Mouse (Mus musculus): ENCODE data around the gene Olfr1442.
"Not testable (repeated sequence)": the region's sequence is repeated elsewhere in the genome, so short reads cannot be mapped to it uniquely, and the experiment has no call there.

Gene Olfr1442

DNA sequence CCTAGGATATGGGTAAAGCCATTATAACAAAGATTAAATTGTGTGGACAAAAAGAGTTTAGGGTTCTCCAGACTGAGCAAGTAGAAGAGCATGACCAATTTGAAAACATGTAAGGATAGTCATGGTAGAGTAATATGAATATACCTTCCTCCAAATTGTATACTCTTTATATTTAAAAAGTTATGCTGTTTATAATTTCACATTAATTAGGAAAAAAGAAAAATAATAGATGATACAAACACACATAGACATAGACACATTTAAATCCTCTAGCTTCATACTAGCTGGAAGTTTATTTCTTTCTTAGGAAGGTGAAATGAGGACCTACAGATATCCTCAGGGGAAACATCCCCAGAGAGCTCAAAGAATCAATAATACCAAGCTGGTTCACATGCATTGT lies at the start of gene Olfr1442:
Olfr1442 (plus strand) TSS at position 301 of the 400 bp plus-strand sequence.
- in situ Hi-C loops (cut with MboI, MseI) = no loop called here

DNA sequence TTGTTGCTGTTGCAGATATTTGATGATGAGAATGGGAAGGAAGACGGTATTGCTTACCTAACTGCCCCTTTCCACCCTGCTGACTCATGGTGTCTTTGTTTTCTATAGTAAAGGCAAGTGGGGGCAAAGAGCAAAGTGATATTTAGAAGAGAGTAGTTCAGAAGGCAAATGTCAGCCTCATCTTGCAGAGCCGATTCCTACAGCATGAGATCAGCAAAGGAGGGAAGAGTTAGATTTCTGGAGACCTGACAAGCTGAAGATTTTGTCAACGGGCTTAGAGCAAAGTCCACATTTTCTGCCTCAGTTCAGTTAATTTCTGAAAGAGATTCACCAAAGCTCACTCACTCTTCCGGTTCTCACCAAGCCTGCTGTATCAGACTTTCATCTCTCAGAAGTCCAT lies 37.1 kb upstream of the Olfr1442 start, which contains the start of gene Glyat:
Glyat (plus strand) TSS at position 133 of the 400 bp plus-strand sequence.
- in situ Hi-C loops (cut with MboI, MseI) = no loop called here

- in situ Hi-C loops (cut with MboI, MseI) = no loop called here
Observed at GRCm38 (mm10) chr19:12634259-12634658, 36.0 kb upstream of the Olfr1442 start.

GRCm38 (mm10) chr19:12634963-12635362 lies 35.3 kb upstream of the Olfr1442 start:
- in situ Hi-C loops (cut with MboI, MseI) = no loop called here

DNA sequence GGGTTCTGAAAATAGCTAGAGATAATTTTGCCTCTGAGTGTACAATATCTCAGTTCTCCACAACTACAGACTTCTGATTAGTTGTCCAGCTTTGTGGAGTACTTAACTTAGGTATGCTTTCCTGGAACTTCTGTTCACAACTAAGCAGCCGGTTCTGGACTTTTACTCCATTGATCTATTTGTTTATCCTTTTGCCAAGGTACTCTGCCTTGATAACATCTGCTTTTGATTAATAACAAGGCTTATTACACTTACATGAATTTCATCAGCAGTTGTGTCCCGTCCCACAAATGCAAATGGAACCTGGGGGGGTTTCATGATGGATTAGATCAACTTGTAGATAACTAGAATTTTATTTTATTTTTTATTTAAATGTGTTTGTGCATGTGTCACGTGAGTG lies 33.4 kb upstream of the Olfr1442 start:
- in situ Hi-C loops (cut with MboI, MseI) = no loop called here

GRCm38 (mm10) chr19:12638049-12638448 lies 32.2 kb upstream of the Olfr1442 start:
- in situ Hi-C loops (cut with MboI, MseI) = no loop called here

GRCm38 (mm10) chr19:12649511-12649910 lies 20.7 kb upstream of the Olfr1442 start:
- in situ Hi-C loops (cut with MboI, MseI) = no loop called here

- in situ Hi-C loops (cut with MboI, MseI) = no loop called here
Observed at GRCm38 (mm10) chr19:12666156-12666555, 4.1 kb upstream of the Olfr1442 start.

DNA sequence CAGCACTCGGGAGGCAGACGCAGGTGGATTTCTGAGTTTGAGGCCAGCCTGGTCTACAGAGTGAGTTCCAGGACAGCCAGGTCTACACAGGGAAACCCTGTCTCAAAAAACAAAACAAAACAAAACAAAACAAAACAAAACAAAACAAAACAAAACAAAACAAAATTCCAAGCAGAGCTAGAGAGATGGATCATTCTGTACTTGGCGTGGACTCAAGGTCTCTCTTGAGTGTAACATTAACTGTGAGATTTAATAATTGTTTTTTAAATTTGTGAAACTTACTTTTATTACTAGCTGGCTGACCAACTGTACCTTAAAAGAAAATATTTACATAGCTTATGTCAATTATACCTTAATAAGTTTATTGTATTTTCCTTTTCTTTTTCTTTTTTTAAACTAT lies 1.6 kb upstream of the Olfr1442 start:
- in situ Hi-C loops (cut with MboI, MseI) = not testable (repeated sequence)

- in situ Hi-C loops (cut with MboI, MseI) = no loop called here
Observed at GRCm38 (mm10) chr19:12671051-12671450, 812 bp downstream of the Olfr1442 start.

DNA sequence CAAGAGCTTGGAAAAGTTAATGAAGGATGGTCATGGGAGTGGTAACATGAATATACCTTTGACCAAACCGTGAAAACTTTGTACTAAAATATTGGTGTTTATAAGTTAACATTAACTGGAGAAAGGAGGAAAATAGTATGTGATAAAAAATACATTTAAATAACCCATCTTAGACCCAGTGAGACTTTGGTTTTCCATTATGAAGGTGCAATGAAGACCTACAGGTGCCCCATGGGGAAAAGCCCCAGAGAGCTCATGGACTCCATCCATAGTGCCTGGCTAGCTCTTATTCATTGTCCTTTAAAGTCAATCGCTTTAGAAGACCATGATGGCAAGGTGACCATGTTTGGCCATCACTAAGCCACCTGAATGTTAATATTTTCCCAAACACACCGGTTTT lies 7.6 kb downstream of the Olfr1442 start, which contains the start of gene Olfr1443:
Olfr1443 (plus strand) TSS at position 301 of the 400 bp plus-strand sequence.
- in situ Hi-C loops (cut with MboI, MseI) = no loop called here

DNA sequence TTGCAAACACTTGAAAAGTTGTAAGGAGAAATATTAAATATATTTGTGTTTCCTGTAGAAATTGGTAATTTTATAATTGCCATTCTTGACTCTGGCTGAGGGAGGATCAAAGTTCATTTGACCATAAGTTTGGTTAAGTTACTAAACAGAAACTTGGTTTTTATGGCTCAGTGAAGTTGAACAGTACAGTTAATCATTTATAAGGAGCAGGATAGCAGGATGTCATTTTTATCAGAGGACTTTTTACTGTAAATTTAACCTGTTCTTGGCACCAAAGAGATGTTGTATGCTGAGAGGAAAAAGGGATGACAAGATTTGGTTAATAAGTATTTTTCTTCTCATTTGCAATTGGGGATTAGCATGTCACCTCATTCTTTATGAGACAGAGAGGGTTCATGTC lies 14.4 kb downstream of the Olfr1442 start:
- in situ Hi-C loops (cut with MboI, MseI) = no loop called here

GRCm38 (mm10) chr19:12685231-12685630 lies 15.0 kb downstream of the Olfr1442 start:
- in situ Hi-C loops (cut with MboI, MseI) = no loop called here

DNA sequence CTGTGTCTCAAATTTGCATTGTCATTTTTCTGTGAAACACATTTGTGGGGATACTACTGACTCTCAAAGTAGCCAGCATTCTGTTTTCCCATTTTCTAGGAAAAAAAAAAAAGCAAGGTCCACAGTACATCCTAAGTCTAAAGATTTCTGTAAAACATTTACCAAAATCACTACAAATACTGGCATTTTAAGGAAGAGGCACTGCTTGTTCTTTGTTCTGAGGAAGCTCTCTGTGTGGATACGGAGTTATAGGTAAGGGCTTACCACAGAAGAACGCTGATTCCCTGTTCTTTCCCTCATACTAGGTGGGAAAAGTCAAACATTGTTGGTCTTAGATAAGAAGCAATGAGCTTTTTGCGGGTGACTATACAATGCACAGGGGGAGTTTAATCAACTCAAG lies 25.4 kb downstream of the Olfr1442 start, which contains the start of gene Keg1:
Keg1 (plus strand) TSS at position 197 of the 400 bp plus-strand sequence.
- in situ Hi-C loops (cut with MboI, MseI) = no loop called here

DNA sequence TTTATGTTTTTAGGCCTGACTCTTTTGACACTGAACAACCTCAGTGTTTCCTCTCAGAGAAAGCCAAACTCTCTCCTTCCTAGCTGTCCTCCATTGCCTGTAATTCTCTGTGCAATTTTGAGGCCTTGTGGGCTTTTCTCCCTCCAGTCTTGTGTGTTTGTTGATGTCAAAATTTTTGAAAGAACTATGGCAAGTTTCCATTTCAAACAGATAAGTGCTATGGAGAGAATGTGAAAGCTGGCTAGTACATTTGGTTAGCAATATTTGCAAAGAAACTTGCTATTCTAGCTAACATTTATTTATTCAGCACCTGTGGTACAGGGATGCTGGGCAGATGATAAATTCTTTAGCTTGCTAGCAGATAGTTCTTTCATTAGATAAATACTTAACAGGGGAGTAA lies 26.0 kb downstream of the Olfr1442 start:
- in situ Hi-C loops (cut with MboI, MseI) = no loop called here

- in situ Hi-C loops (cut with MboI, MseI) = no loop called here
Observed at GRCm38 (mm10) chr19:12708458-12708857, 38.2 kb downstream of the Olfr1442 start.

GRCm38 (mm10) chr19:12708986-12709385 lies 38.7 kb downstream of the Olfr1442 start:
- in situ Hi-C loops (cut with MboI, MseI) = no loop called here

- in situ Hi-C loops (cut with MboI, MseI) = no loop called here
Observed at GRCm38 (mm10) chr19:12719189-12719588, 49.0 kb downstream of the Olfr1442 start.

DNA sequence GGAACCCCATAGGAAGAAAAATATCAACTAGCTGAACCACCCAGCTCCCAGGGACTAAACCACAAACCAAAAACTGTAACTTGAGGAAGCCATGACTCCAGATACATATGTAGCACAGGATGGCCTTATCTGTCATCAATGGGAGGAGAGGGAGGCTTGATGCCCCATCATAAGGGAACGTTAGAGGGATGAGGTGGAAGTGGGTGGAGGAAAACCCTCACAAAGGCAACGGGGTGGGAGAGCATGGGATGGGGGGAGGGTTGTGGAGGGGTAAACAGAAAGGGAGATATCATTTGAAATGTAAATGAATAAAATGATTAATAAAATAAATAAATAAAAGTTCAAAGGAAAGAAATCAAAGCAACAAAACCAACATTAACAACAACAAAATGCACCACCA lies 50.2 kb downstream of the Olfr1442 start:
- in situ Hi-C loops (cut with MboI, MseI) = no loop called here

DNA sequence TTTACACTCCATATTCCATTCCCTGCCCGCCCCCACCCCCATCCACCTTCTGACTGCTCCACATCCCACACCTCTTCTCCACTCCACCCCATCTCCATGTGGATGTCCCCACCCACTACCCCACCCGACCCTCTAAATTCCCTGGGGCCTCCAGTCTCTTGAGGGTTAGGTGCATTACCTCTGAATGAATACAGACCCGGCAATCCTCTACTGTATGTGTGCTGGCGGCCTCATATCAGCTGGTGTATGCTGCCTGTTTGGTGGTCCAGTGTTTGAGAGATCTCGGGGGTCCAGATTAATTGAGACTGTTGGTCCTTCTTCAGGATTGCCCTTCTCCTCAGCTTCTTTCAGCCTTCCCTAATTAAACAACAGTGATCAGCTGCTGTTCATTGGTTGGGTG lies 50.7 kb downstream of the Olfr1442 start:
- in situ Hi-C loops (cut with MboI, MseI) = not testable (repeated sequence)

DNA sequence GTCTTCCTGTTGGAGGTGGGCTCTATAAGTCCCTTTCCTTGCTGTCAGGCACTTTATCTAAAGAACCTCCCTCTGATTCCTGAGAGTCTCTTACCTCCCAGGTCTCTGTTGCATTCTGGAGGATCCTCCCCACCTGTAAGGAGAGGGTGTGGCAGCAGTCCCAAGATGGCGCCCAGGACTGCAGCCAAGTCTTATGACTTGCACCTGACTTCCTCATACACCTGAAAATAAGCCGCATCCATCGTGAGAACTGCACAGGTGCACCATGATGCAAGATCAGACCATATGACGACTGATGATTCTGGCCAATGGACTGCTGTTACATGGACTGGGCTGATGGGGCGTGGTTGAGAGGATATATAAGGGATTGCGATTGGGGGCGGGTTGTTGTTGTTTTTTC lies 51.4 kb downstream of the Olfr1442 start:
- in situ Hi-C loops (cut with MboI, MseI) = not testable (repeated sequence)

GRCm38 (mm10) chr19:12722308-12722707 lies 52.1 kb downstream of the Olfr1442 start:
- in situ Hi-C loops (cut with MboI, MseI) = no loop called here

DNA sequence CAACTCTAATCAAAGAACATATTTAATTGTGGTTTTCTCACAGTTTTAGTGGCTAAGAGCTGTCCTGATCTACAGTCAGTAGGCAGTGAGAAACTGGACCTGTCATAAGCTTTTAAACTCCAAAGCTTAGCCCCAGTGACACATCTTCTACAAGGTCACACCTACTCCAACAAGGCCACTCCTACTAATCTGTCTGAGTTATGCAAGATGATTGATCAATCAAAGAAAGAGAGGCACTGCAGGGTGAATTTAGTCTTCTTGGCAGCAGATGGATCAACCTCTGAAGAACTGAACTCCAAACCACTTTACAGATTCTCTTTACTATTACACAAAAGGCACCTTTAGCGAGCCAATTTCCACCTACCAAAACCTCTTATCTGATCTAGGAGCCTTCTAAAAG lies 55.6 kb downstream of the Olfr1442 start:
- in situ Hi-C loops (cut with MboI, MseI) = no loop called here
